Mouse (Mus musculus) C2C12 (cell line): ENCODE results near the gene Vill. TPM values are rescaled to one million over a fixed set of nuclear protein-coding genes. Genes with fewer than 3 reads are reported as not detected.

Experiments
- H3K27me3 ChIP-seq: one replicate; pipeline ENCODE4 v1.6.1; 2011; ENCODE audit not compliant: control insufficient read depth, insufficient read depth, insufficient read length
- H3K36me3 ChIP-seq: one replicate; pipeline ENCODE4 v1.6.1; 2011; ENCODE audit not compliant: control insufficient read depth, insufficient read depth
- H3K4me3 ChIP-seq: one replicate; pipeline ENCODE4 v1.5.1; 2011; ENCODE audit warnings: mild to moderate bottlenecking, control low read depth; ENCODE audit not compliant: poor library complexity, insufficient read depth, severe bottlenecking
- H3K79me2 ChIP-seq: one replicate; pipeline ENCODE4 v1.6.1; 2011; ENCODE audit not compliant: control insufficient read depth, insufficient read depth
- H3K79me3 ChIP-seq: one replicate; pipeline ENCODE4 v1.6.1; 2011; ENCODE audit warnings: low read depth, control low read depth
- H3ac ChIP-seq: one replicate; pipeline ENCODE3; 2011; ENCODE audit warnings: low read depth; ENCODE audit not compliant: control insufficient read depth, insufficient read length
- CEBPB ChIP-seq: IDR thresholded peaks from one replicate; pipeline ENCODE4 v1.6.1; 2011; ENCODE audit warnings: low read depth, mild to moderate bottlenecking, control low read depth, moderate library complexity
- CTCF ChIP-seq: IDR thresholded peaks from one replicate; pipeline ENCODE4 v1.5.1; 2011; ENCODE audit not compliant: control insufficient read depth, insufficient read depth, insufficient read length
- FOSL1 ChIP-seq: IDR thresholded peaks from one replicate; pipeline ENCODE4 v1.8.0; 2011; ENCODE audit warnings: mild to moderate bottlenecking, low read length; ENCODE audit not compliant: poor library complexity, insufficient read depth, severe bottlenecking
- MAX ChIP-seq: IDR thresholded peaks from one replicate; pipeline ENCODE4 v1.6.1; 2011; ENCODE audit warnings: mild to moderate bottlenecking, control low read depth
- MYOD1 ChIP-seq: IDR thresholded peaks from one replicate; pipeline ENCODE4 v1.6.1; 2011; ENCODE audit warnings: low read depth; ENCODE audit not compliant: control insufficient read depth, insufficient read length
- MYOG ChIP-seq: IDR thresholded peaks from one replicate; pipeline ENCODE4 v1.6.1; 2011; ENCODE audit not compliant: control insufficient read depth, insufficient read length; ENCODE audit errors: extremely low read depth
- USF1 ChIP-seq: IDR thresholded peaks from one replicate; pipeline ENCODE4 v1.6.1; 2011; ENCODE audit warnings: low read depth, mild to moderate bottlenecking, control low read depth, moderate library complexity
- polyA plus RNA-seq: library from polyadenylated mRNA; unstranded; fragments of >200 nt; fragmentation: generic; extraction: Trizol; gene quantifications from one replicate; pipeline ENCODE4 v1.2.1, GENCODE M21; 2012; ENCODE audit warnings: missing spikeins

The Vill gene
- polyA plus RNA-seq, 1 experiment: 0.96 TPM

DNA sequence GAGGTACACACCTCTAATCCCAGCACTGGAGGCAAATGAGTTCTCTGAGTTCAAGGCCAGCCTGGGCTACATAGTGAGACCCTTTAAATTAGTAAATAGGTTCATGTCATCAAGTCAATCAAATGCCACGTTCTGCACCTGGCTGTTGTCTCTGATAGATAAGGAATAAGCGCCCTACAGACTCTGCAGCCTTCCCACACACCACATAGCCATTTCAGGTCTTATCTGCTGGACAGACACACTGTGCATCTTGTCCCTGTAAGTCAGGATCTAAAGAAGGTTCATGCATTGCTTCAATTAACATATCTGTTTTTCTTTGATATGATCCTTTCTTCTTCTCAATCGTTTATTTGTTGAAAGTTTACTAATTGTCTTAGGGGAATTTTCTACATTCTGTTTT lies 14.0 kb upstream of the Vill start:
- H3K36me3 ChIP-seq: peaks cover 3% of the 10 kb centered on the region

DNA sequence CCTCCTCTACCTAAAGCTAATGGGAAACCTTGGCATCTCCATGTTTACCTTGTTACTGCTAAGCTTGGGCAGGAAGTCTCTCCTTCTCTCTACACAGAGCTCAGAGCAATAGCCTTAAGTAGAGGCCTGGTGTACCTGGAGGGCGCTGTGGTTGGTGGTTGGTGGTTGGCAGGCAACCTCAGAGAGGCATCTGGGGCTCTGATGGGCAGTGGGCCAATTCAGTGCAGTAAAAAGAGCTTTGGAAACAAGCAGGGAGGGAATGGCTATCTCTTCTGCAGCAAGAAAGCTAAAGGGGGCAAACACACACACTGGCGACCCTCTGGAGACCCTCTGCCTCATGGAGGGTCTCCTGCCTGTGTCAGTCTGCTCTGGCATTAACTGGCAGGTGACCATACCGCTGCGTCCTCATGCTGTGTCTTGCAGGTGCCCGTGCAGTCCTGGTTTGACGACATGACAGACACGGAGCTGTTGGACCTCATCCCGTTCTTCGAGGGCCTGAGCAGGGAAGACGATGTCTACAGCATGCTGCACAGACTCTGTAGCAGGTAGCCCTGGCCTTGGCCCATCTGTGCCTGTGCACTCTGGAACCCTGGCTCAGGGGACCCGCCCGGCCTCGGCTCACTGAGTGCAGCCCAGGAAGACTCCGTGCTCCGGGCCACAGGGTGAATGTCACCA lies 12.3 kb upstream of the Vill start:
- no peaks in the 10 kb centered on the region for H3K79me2 ChIP-seq
- TF ChIP-seq FOSL1 (no peak), MAX (no peak), MYOG (no peak), CTCF (no peak), CEBPB (no peak), USF1 (no peak), MYOD1 (no peak)
- no peak overlapping the region for H3K4me3 ChIP-seq
- no peaks in the 10 kb centered on the region for H3K27me3 ChIP-seq
- no peaks in the 10 kb centered on the region for H3K79me3 ChIP-seq
- H3ac ChIP-seq: no peak overlapping the region
- peaks cover 2% of the 10 kb centered on the region for H3K36me3 ChIP-seq

More for the DNA sequence above, 14.0 kb upstream of the Vill start:
- TF ChIP-seq USF1 (no peak), MAX (no peak), CEBPB (no peak), CTCF (no peak), FOSL1 (no peak), MYOG (no peak), MYOD1 (no peak)
- Histone ChIP-seq H3K27me3 (no peaks in the 10 kb centered on the region), H3K79me3 (no peaks in the 10 kb centered on the region), H3ac (no peak overlapping the region), H3K4me3 (no peak overlapping the region), H3K79me2 (no peaks in the 10 kb centered on the region)

DNA sequence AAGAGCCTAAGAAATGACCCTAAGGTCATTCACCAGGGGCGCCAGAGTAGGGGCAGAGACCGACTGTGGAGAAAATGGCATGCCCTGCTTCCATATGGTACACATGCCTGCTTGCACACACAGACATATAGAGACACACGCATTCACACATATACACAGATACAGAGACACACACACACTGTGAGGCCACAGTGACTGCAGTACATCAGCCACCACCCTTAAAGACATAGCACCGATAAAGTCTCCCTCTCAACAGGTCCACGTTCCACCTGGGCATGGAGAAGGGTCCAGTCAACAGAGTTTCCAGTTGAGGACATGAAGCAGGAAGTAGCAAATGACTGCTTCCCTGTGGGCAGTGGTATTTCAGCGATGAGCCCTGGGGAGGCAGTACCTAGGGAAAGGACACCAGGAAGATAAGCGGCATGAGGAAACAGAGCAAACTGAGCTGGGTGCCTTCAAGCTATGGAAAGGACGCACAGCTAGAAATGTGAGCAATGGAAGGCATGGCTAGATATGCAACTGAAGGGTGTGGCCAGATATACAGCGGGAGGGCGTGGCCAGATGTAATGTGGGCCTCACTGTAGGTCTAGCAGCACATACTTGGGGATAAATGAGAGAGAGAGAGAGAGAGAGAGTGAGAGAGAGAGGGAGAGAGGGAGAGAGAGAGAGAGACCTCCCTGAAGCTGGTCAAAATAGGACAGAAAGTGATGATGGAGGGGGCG lies 4.2 kb upstream of the Vill start:
- no peaks in the 10 kb centered on the region for H3K79me2 ChIP-seq
- H3K4me3 ChIP-seq: no peak overlapping the region
- TF ChIP-seq CTCF (no peak), MYOD1 (no peak), MAX (no peak), CEBPB (no peak), MYOG (no peak), FOSL1 (no peak), USF1 (no peak)
- no peak overlapping the region for H3ac ChIP-seq
- H3K27me3 ChIP-seq: no peaks in the 10 kb centered on the region
- no peaks in the 10 kb centered on the region for H3K36me3 ChIP-seq
- no peaks in the 10 kb centered on the region for H3K79me3 ChIP-seq

DNA sequence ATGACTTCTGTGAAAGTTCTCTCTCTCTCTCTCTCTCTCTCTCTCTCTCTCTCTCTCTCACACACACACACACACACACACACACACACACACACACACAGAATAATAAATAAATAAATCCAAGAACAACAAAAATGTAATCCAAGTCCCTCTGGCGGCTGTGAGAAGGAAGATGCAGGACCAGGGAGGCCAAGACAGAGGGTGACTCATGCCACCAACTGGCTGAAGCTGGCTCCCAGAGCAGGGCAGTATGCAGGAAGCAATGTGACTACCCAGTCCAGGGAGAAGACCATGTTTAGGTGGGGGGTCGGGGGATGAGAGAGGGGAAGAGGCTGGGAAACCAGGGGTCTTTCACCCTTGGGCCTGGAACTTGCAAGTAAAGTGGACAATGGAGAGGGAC lies 1.4 kb upstream of the Vill start:
- Histone ChIP-seq H3K36me3 (no peaks in the 10 kb centered on the region), H3K79me2 (no peaks in the 10 kb centered on the region), H3K4me3 (no peak overlapping the region), H3K79me3 (no peaks in the 10 kb centered on the region), H3ac (no peak overlapping the region), H3K27me3 (no peaks in the 10 kb centered on the region)
- no peak for TF ChIP-seq CEBPB
- TF ChIP-seq CTCF: peak; percentile 41

DNA sequence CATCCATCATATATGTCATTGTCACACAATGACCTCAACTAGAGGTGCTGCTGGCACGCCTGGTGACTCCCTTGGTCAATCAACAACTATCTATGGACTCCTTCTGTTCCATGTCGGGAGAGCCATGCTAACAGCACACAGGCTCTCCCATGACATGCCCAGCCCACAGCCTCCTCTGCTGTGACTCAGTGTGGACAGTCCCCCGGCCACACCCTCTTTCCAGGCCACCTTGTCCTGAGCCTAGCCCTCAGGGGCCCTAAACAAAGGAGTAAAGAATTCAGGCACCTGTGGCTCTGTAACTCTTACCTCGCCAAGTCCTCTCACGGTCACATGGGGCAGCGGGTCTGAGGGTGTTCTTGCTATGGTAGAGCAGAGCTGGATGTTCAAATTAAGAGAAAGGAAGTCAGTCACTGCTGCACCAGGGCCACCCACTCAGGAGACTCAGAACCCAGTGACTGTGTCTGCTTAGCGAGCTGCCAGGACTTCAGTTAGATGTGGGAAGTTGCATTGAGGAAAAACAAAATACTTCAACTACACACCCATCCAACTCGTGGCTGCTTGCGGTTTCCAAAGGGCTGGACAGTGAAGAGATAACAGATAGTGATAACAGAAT lies 1.5 kb downstream of the Vill start:
- Histone ChIP-seq H3ac (no peak overlapping the region), H3K79me3 (no peaks in the 10 kb centered on the region), H3K36me3 (no peaks in the 10 kb centered on the region), H3K79me2 (no peaks in the 10 kb centered on the region), H3K4me3 (no peak overlapping the region), H3K27me3 (no peaks in the 10 kb centered on the region)
- no peak for TF ChIP-seq CEBPB
- no peak for TF ChIP-seq MAX
- TF ChIP-seq FOSL1: no peak
- TF ChIP-seq MYOD1: no peak

DNA sequence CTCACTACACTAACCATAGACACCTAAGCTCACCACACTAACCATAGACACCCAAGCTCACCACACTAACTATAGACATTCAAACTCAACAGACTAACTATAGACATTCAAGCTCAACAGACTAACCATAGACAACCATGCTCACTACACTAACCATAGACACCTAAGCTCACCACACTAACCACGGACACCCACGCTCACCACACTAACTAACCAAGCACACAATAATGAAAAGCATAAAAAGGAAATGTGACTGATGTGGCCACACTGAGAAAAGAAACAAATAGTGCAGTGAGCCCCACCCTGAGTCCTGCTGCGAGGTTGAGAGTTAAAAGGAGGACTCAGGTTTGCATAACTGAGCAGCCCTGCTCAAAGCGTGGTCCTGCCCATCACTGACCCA lies 2.8 kb downstream of the Vill start:
- H3K79me2 ChIP-seq: no peaks in the 10 kb centered on the region
- TF ChIP-seq MYOD1 (no peak), CTCF (no peak), MYOG (no peak), FOSL1 (no peak), USF1 (no peak), MAX (no peak), CEBPB (no peak)
- H3K36me3 ChIP-seq: no peaks in the 10 kb centered on the region
- H3K4me3 ChIP-seq: no peak overlapping the region
- H3ac ChIP-seq: no peak overlapping the region
- no peaks in the 10 kb centered on the region for H3K79me3 ChIP-seq
- H3K27me3 ChIP-seq: no peaks in the 10 kb centered on the region
